Mouse (Mus musculus): ENCODE data around the gene Pir. TPM values are rescaled to one million over a fixed set of nuclear protein-coding genes. Genes with fewer than 3 reads are reported as not detected.

Pir gene
- 1.2 and 1.6 TPM in 2 replicates for polyA plus RNA-seq (2012)

DNA sequence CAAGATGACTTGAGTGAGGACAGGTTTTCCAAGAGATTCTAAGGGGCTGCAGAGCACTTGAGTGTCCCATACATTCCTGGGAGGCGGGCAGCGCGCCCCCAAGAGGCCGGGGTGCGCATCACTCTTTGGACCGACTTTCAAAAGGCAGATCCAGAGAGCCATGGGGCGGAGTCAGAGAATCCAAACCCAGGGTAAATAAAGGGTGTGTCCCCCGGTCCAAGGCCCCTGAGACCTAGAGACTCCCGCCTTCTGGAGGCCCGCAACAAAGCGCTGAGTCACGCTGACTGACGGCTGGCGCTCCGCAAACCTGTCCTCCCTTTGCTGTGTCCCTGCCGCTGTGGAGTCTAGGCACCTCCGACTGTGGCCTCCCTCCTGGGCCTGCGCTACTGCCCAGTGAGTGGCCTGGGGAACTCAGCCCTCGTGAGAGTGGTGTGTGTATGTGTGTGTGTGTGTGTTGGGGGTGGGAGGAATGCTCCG, at the start of gene Pir:
TSS of gene Pir (plus strand) at position 87 of the 477 bp plus-strand sequence.

DNA sequence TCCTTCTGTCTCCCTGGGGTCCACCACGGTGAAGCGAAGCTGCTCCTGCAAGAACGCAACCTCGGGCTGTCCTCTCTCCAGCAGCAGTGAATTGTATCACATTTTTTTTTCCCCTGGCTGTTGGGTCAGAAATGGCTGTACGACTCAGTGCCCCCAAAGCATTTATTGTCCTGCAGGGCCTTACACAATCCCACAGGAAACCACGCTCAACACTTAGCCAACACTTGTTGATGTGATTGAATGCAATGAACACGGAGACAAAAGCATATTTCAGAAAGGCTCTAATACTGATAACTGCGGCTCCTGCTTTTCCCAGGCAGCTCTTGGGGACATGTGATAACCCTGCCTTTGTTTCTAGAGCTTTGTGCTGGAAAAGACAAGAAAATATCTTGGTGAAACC, 11.1 kb upstream of the Pir start, which contains the start of gene Bmx:
TSS of gene Bmx (minus strand) at position 137 of the 400 bp plus-strand sequence.

DNA sequence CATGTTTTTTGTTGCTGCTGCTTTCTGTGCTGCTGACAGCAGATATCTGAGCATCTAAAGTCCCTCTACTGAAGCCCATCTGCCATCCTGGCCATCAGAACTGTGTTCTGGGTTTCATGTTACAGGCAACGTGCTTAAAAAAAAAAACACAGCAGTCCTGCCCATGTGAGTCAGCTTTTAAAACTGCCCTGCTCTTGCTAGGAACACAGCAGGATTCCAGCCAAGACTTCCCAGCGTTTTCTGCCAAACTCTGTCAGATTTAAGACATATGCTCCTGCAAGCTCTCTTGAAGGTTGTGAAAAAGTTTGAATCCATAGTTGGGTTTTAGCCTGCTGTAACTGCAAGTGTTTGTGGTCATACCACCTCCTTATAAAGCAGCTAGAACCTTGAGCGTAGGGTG, 103.9 kb downstream of the Pir start, which contains the start of gene Vegfd:
TSS of gene Vegfd (plus strand) at position 298 of the 400 bp plus-strand sequence.

DNA sequence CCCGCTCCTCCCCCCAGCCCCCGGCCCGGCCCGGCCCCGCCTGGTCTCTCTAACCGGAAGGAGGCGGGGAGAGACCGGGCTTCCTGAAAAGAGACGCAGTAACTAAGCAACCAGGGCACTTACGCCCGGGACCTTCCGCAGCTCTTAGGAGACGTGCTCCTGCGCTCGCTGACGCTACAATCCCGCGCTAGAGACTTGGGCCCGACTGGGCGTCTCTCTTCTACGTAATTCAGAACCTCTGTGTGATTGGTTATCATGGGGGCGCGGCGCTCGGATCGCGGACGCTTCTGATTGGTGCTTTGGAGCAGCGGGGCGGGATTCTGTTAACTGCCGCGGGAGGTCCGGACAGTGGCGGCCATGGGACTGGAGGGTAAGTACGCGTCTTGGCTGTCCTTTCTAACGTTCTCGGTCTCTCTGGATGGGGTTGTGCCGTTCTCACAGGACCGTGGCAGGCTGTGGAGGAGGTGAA, 150.3 kb downstream of the Pir start, which contains the start of gene Piga:
TSS of gene Piga (plus strand) at position 317 of the 469 bp plus-strand sequence.

Other genes starting within 250 kb of the Pir start
- 0.12 TPM in 1 of 2 replicates, not detected in the other for gene Car5b, start 241.4 kb upstream of the Pir start, polyA plus RNA-seq (2012)
- gene Siah1b, start 192.9 kb upstream of the Pir start, polyA plus RNA-seq (2012) = 16.9 and 19.5 TPM in 2 replicates
- not detected in 2 replicates for gene Cltrn, start 180.5 kb upstream of the Pir start, polyA plus RNA-seq (2012)
- gene Ace2, start 130.0 kb upstream of the Pir start, polyA plus RNA-seq (2012) = not detected in 2 replicates
- 0.12 and 0.31 TPM in 2 replicates for gene Bmx, start 11.2 kb upstream of the Pir start, polyA plus RNA-seq (2012)
- not detected in 2 replicates for gene Vegfd, start 104.0 kb downstream of the Pir start, polyA plus RNA-seq (2012)
- gene Piga, start 150.4 kb downstream of the Pir start, polyA plus RNA-seq (2012) = 1.6 TPM in 2 replicates
- not detected in 2 replicates for gene Asb11, start 167.6 kb downstream of the Pir start, polyA plus RNA-seq (2012)
- gene Asb9, start 237.0 kb downstream of the Pir start, polyA plus RNA-seq (2012) = not detected in 2 replicates